Mouse (Mus musculus) megakaryocyte-erythroid progenitor cell, adult 5-6 weeks (primary cell): ENCODE measurements around the gene Myl6. TPM values are rescaled to one million over a fixed set of nuclear protein-coding genes. Genes with fewer than 3 reads are reported as not detected.
"Not testable (repeated sequence)": the region's sequence is repeated elsewhere in the genome, so short reads cannot be mapped to it uniquely, and the experiment has no call there.

Experiments used
- ATAC-seq: replicated peaks from 2 replicates; pipeline ENCODE4 v1.8.0; 2016; ENCODE audit warnings: mild to moderate bottlenecking, inconsistent platforms; ENCODE audit not compliant: severe bottlenecking, poor library complexity, low FRiP score, low TSS enrichment
- total RNA-seq, 2 experiments: library from RNA; stranded (forward) in 1 of 2; stranded (reverse) in 1 of 2; fragments of 200-1000, 215-1000 nt in 1 of 2; fragments of >200 nt in 1 of 2; fragmentation: Nextera tagmentation in 1 of 2; gene quantifications; 2 replicates each; pipeline ENCODE4 v1.2.3; 2014 to 2017

The Myl6 gene
- total RNA-seq, 2 experiments from 2014 or later: 663 to 828 TPM

- peak; percentile 43 for ATAC-seq
Measured at GRCm38 (mm10) chr10:128492633-128493311, 1.2 kb downstream of the Myl6 start.

GRCm38 (mm10) chr10:128492051-128492450 lies 1.9 kb downstream of the Myl6 start:
- ATAC-seq: not testable (repeated sequence)

GRCm38 (mm10) chr10:128491495-128491894 lies 2.5 kb downstream of the Myl6 start:
- no peak for ATAC-seq

GRCm38 (mm10) chr10:128490912-128491311 lies 3.0 kb downstream of the Myl6 start:
- ATAC-seq: no peak

- no peak for ATAC-seq
Measured at GRCm38 (mm10) chr10:128490232-128490631, 3.7 kb downstream of the Myl6 start.

GRCm38 (mm10) chr10:128489785-128490184 lies 4.2 kb downstream of the Myl6 start:
- ATAC-seq: no peak

- ATAC-seq: no peak
Measured at GRCm38 (mm10) chr10:128489380-128489779, 4.6 kb downstream of the Myl6 start.

GRCm38 (mm10) chr10:128488776-128489175 lies 5.2 kb downstream of the Myl6 start:
- ATAC-seq: no peak

GRCm38 (mm10) chr10:128487861-128488712 lies 5.9 kb downstream of the Myl6 start:
- no peak for ATAC-seq

- no peak for ATAC-seq
Measured at GRCm38 (mm10) chr10:128486370-128486769, 7.6 kb downstream of the Myl6 start.

GRCm38 (mm10) chr10:128474366-128474765 lies 19.6 kb downstream of the Myl6 start:
- ATAC-seq: no peak

GRCm38 (mm10) chr10:128460270-128460630 lies 33.7 kb downstream of the Myl6 start:
- ATAC-seq: no peak

GRCm38 (mm10) chr10:128459409-128460269 lies 34.3 kb downstream of the Myl6 start:
- peak; percentile 39; the same call in 1 of the 2 replicates for ATAC-seq

GRCm38 (mm10) chr10:128458719-128459408 lies 35.1 kb downstream of the Myl6 start, which contains the start of gene Smarcc2:
TSS of gene Smarcc2 (plus strand) at chr10:128459248.
- ATAC-seq: peak; percentile 50

- ATAC-seq: peak; percentile 72
Measured at GRCm38 (mm10) chr10:128458348-128458718, 35.6 kb downstream of the Myl6 start.

- ATAC-seq: no peak
Measured at GRCm38 (mm10) chr10:128457676-128458075, 36.3 kb downstream of the Myl6 start.

GRCm38 (mm10) chr10:128455280-128455679 lies 38.7 kb downstream of the Myl6 start:
- peak; percentile 18; the same call in 1 of the 2 replicates for ATAC-seq

GRCm38 (mm10) chr10:128454471-128454870 lies 39.5 kb downstream of the Myl6 start:
- ATAC-seq: no peak

GRCm38 (mm10) chr10:128451014-128451413 lies 42.9 kb downstream of the Myl6 start:
- no peak for ATAC-seq
